Mouse (Mus musculus) liver, embryonic 11.5 days (tissue): ENCODE measurements around the gene Ipo9. TPM values are rescaled to one million over a fixed set of nuclear protein-coding genes. Genes with fewer than 3 reads are reported as not detected.

Experiments
- ATAC-seq: fragments of 200-750 bp; cut with Nextera tagmentation; replicated peaks from 2 replicates; pipeline ENCODE4 v1.8.0; 2017; ENCODE audit warnings: moderate number of reproducible peaks, mild to moderate bottlenecking, moderate TSS enrichment, moderate library complexity; ENCODE audit not compliant: low FRiP score
- DNase-seq: peaks from one replicate; pipeline ENCODE4 v3.0.0-alpha.2; 2017; ENCODE audit warnings: low spot score
- H3K27ac ChIP-seq: fragments of 300-500 bp; sonication (generic); 2 replicates; pipeline ENCODE4 v1.5.1; 2014; ENCODE audit warnings: mild to moderate bottlenecking, low read depth, low read length, control low read depth
- H3K27me3 ChIP-seq: fragments of 300-500 bp; sonication (generic); replicated peaks from 2 replicates; pipeline ENCODE4 v1.6.1; 2014; ENCODE audit warnings: low read length, mixed read lengths; ENCODE audit not compliant: control insufficient read depth, insufficient read depth
- H3K36me3 ChIP-seq: fragments of 300-500 bp; sonication (generic); 2 replicates; pipeline ENCODE4 v1.6.1; 2014; ENCODE audit warnings: mild to moderate bottlenecking, low read length, moderate library complexity, mixed read lengths; ENCODE audit not compliant: control insufficient read depth, insufficient read depth
- H3K4me1 ChIP-seq: fragments of 300-500 bp; sonication (generic); replicated peaks from 2 replicates; pipeline ENCODE4 v1.6.1; 2014; ENCODE audit warnings: low read length, mixed read lengths; ENCODE audit not compliant: control insufficient read depth, insufficient read depth
- H3K4me2 ChIP-seq: fragments of 300-500 bp; sonication (generic); 2 replicates; pipeline ENCODE4 v1.6.1; 2014; ENCODE audit warnings: mild to moderate bottlenecking, control low read depth, moderate library complexity
- H3K4me3 ChIP-seq: fragments of 300-500 bp; sonication (generic); 2 replicates; pipeline ENCODE4 v1.5.1; 2014; ENCODE audit warnings: low read depth, low read length, control low read depth
- H3K9ac ChIP-seq: fragments of 300-500 bp; sonication (generic); 2 replicates; pipeline ENCODE4 v1.6.1; 2014; ENCODE audit warnings: low read depth, low read length, control low read depth
- H3K9me3 ChIP-seq: fragments of 300-500 bp; sonication (generic); 2 replicates; pipeline ENCODE4 v1.6.1; 2016; ENCODE audit warnings: low read length, inconsistent platforms, mixed read lengths; ENCODE audit not compliant: control insufficient read depth
- WGBS: fragments of 180-500 bp; shearing (Covaris S2); extraction: QIAGEN DNeasy Blood & Tissue Kit; methylation state at CpG from one replicate; pipeline ENCODE4 v1.1.7; 2014; 5-methylcytosine and 5-hydroxymethylcytosine counted together
- polyA plus RNA-seq: library from polyadenylated mRNA; unstranded; fragments of >200 nt; fragmentation: Nextera tagmentation; extraction: Ambion mirVana; gene quantifications from 2 replicates; pipeline ENCODE4 v1.2.1, GENCODE M21; 2014

Gene Ipo9
- polyA plus RNA-seq, 1 experiment from 2014 or later: 77.0 TPM

DNA sequence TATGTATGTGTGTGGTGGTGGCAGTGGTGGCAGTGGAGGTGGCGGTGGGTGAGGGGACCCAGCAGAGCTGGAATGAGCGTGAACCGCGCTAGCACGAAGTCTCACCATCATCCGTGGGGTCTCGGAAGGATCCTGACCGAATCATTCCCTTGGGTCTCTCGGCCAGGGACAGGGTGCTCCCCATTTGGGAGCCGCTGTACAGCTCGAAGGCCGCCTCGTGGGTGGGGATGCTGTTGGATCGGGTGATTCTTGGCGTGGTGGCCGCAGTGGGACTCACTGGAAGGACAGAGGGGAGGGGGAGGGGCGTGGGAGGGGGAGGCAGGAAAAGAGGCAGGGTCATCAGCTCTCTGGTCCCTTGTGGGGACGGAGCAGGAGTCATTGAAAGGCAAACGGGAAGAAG is 35.4 kb upstream of the Ipo9 start:
- H3K4me3 ChIP-seq: no peak overlapping the region
- 91% methylated on average over 19 of the region's 19 CpGs for WGBS
- H3K4me1 ChIP-seq: 0 out of 2 replicates have a peak, but pooled peaks cover 3% of the 10 kb centered on the region
- H3K27me3 ChIP-seq: no peaks in the 10 kb centered on the region
- no peaks in the 10 kb centered on the region for H3K9me3 ChIP-seq
- DNase-seq (no peak), ATAC-seq (no peak)
- no peak overlapping the region for H3K9ac ChIP-seq
- no peak overlapping the region for H3K27ac ChIP-seq
- H3K36me3 ChIP-seq: peaks cover 12% of the 10 kb centered on the region; the same call in 1 of the 2 replicates
- H3K4me2 ChIP-seq: no peak overlapping the region

DNA sequence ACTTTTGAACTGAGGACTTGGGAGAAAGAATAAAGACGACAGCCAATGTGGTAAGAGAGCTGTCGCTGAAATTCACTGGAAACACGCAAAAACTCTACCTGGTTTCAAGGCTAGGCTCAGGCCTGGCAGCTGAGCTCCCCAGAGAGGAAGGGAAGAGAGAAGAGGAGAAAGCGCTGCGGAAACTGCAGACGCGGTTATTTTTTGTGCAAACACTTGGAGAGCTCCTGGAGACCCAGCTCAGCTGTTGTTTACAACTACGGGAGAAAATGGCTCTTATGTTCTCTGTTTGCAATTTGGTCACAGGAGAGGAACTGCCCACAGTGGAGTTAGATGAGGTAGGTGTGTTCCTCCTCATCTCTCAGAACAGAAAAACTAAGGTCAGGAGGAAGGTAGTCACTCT is 32.4 kb upstream of the Ipo9 start:
- no peaks in the 10 kb centered on the region for H3K9me3 ChIP-seq

DNA sequence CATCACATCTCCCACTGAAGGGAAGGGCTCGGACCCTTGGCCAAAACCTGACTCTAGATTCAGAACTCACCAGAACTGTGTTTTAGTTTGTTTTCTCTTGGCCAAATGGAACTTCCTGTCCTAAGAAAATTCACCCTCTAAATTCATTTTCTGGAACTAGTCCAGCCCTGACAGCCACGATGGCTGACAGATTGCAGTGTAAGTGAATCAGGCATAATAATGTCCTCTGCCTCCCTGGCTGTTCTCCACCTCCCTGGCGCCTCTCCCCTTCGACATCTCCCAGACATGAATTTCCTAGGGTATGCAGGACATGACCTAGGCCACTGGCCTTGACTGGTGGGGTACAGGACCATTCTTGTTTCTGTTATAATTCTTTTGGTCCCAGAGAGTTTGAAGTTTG is 32.0 kb upstream of the Ipo9 start:
- Histone ChIP-seq H3K27me3 (no peaks in the 10 kb centered on the region), H3K9ac (no peak overlapping the region), H3K9me3 (no peaks in the 10 kb centered on the region), H3K27ac (no peak overlapping the region), H3K4me3 (no peak overlapping the region), H3K36me3 (no peaks in the 10 kb centered on the region), H3K4me2 (no peak overlapping the region), H3K4me1 (0 out of 2 replicates have a peak, but pooled peaks cover 3% of the 10 kb centered on the region)
- ATAC-seq: no peak
- no peak for DNase-seq
- WGBS: 78% methylated on average over 4 of the region's 4 CpGs

More for the DNA sequence above, 32.4 kb upstream of the Ipo9 start:
- H3K4me3 ChIP-seq: no peak overlapping the region
- H3K9ac ChIP-seq: no peak overlapping the region
- H3K36me3 ChIP-seq: 0 out of 2 replicates have a peak, but pooled peaks cover 2% of the 10 kb centered on the region
- no peaks in the 10 kb centered on the region for H3K27me3 ChIP-seq
- no peak overlapping the region for H3K27ac ChIP-seq
- H3K4me2 ChIP-seq: no peak overlapping the region
- H3K4me1 ChIP-seq: 0 out of 2 replicates have a peak, but pooled peaks cover 3% of the 10 kb centered on the region
- no peak for DNase-seq
- WGBS: 83% methylated on average over 8 of the region's 8 CpGs
- ATAC-seq: no peak

DNA sequence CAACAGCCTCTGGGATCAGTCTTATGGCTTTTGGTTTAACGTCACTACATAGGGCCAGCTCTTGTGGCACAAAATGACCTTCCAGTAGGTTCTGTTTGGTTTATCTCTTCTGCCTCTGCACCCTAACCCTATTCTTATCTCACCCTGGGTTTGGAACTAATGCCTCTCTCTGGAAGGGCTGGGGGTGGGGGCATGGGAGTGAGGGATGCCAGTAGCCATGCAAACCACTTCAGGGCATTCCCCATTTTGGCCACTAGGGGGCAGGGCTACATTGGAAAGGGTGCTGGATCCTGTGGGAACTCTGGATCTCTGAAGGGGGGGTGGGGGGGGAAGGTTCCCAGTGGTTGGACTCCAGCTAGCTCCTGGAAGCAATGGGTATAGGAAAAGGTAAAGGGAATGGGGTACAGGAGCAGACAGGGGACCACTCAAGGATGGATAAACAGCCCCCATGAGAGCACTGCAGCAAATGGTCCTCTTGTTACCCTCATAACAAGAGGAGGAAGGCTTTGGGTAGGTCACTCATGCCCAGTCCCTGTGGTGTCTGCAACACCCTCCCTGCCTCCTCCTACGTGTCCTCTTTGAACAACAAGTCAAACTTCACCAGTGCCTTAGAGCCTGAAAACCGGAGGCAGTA is 30.9 kb upstream of the Ipo9 start:
- H3K9ac ChIP-seq: no peak overlapping the region
- H3K4me3 ChIP-seq: no peak overlapping the region
- no peak overlapping the region for H3K4me2 ChIP-seq
- H3K27me3 ChIP-seq: no peaks in the 10 kb centered on the region
- H3K27ac ChIP-seq: no peak overlapping the region
- no peaks in the 10 kb centered on the region for H3K9me3 ChIP-seq
- no peaks in the 10 kb centered on the region for H3K36me3 ChIP-seq
- 80% methylated on average over 3 of the region's 3 CpGs for WGBS
- ATAC-seq (no peak), DNase-seq (peak; percentile 63)
- no peaks in the 10 kb centered on the region for H3K4me1 ChIP-seq

DNA sequence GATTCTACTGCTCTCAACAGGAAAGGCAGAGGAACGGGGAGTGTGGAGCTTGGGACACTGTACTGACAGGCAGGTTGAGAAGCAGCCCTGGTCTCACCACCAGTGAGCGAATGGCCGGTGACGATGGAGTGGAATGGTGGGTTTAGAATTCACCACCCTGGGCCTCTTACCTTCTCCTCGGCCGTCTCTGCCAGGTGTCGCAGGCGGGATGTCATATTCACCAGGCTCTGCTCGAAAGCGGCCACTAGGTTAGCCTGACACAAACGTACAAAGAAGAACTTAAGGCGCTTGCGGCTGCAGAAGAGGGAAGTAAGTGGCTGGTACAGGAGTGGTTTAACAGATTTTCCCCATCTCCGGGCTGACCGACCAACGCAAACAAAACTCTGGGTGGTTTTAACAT is 30.2 kb upstream of the Ipo9 start:
- H3K36me3 ChIP-seq: no peaks in the 10 kb centered on the region
- no peak overlapping the region for H3K9ac ChIP-seq
- no peaks in the 10 kb centered on the region for H3K9me3 ChIP-seq
- no peak overlapping the region for H3K27ac ChIP-seq
- H3K27me3 ChIP-seq: no peaks in the 10 kb centered on the region
- no peaks in the 10 kb centered on the region for H3K4me1 ChIP-seq
- no peak overlapping the region for H3K4me2 ChIP-seq
- DNase-seq: no peak
- H3K4me3 ChIP-seq: no peak overlapping the region
- no peak for ATAC-seq
- 86% methylated on average over 16 of the region's 16 CpGs for WGBS

DNA sequence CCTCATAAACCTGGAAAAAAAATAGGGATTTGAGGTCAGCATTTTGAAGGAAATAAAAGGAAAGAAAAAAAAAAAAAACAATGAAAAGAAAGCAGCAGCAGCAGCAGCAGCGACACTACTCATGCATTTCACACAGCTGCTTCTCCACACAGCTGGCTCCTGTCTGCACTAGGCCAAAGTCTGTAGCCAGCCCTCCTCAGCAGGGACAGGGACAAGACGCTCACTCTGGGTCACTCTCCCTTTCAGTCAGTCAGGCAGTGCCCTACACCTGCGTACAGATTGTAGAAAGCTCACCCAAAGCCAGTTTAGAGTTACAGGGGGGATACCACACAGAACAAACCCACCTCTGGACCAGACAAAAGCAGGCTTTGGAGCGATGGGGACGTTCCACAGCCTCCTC is 27.6 kb upstream of the Ipo9 start:
- ATAC-seq: no peak

DNA sequence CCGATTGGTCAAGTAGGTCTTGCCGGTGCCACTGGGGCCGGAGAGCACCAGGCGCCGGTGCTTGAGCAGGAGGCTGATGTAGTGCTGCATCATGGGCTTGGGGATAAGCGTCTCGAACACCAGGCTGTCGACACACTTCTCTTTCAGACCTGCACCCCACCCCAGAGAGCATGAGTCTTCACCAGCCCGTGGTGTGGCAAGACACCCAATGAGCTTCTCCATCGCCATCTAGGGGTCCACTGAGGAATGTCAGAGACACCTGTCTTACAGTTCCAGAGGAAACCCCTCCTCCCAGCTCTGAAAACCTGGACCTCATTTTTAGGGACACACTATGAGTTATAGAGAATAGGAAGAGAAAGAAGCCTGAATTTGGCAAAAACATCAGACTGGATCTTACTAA is 22.0 kb upstream of the Ipo9 start:
- Histone ChIP-seq H3K4me1 (no peaks in the 10 kb centered on the region), H3K27ac (no peak overlapping the region), H3K36me3 (peaks cover 17% of the 10 kb centered on the region), H3K4me3 (no peak overlapping the region), H3K9me3 (no peaks in the 10 kb centered on the region), H3K27me3 (no peaks in the 10 kb centered on the region), H3K4me2 (no peak overlapping the region), H3K9ac (no peak overlapping the region)
- no peak; the same call in 1 of the 2 replicates for ATAC-seq
- 66% methylated on average over 10 of the region's 10 CpGs for WGBS
- no peak for DNase-seq

More for the DNA sequence above, 27.6 kb upstream of the Ipo9 start:
- no peak for DNase-seq
- no peak overlapping the region for H3K4me3 ChIP-seq
- no peaks in the 10 kb centered on the region; the same call in 1 of the 2 replicates for H3K36me3 ChIP-seq
- H3K4me2 ChIP-seq: no peak overlapping the region
- H3K27me3 ChIP-seq: no peaks in the 10 kb centered on the region
- H3K9me3 ChIP-seq: no peaks in the 10 kb centered on the region
- WGBS: 93% methylated on average over 5 of the region's 5 CpGs
- H3K27ac ChIP-seq: no peak overlapping the region
- no peak overlapping the region for H3K9ac ChIP-seq
- no peaks in the 10 kb centered on the region for H3K4me1 ChIP-seq

DNA sequence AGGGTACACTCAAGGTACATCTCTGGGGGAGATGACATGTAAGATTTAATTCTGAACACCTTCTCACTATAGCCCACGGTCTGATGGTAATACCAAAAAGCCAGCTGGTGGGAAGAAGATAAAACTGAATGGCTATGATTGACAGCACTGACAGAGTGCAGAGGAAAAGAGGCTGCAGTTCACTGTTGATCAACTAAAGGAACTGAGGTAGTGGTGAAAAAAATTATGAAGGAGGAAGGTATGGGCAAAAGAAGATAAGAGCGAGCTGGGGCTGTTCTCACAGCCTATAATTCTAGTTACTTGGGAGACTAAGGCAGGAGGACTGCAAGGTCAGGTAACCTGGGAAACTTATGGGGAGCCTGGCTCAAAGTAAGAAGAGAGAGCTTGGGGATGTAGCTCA is 21.1 kb upstream of the Ipo9 start:
- H3K27ac ChIP-seq: no peak overlapping the region; the same call in 1 of the 2 replicates
- no peaks in the 10 kb centered on the region for H3K9me3 ChIP-seq
- H3K36me3 ChIP-seq: peaks cover 17% of the 10 kb centered on the region
- no peak for ATAC-seq
- H3K4me1 ChIP-seq: no peaks in the 10 kb centered on the region
- no peak for DNase-seq
- WGBS: 59% methylated on average over 2 of the region's 2 CpGs
- no peak overlapping the region for H3K4me2 ChIP-seq
- no peak overlapping the region for H3K4me3 ChIP-seq
- H3K9ac ChIP-seq: no peak overlapping the region
- no peaks in the 10 kb centered on the region for H3K27me3 ChIP-seq

DNA sequence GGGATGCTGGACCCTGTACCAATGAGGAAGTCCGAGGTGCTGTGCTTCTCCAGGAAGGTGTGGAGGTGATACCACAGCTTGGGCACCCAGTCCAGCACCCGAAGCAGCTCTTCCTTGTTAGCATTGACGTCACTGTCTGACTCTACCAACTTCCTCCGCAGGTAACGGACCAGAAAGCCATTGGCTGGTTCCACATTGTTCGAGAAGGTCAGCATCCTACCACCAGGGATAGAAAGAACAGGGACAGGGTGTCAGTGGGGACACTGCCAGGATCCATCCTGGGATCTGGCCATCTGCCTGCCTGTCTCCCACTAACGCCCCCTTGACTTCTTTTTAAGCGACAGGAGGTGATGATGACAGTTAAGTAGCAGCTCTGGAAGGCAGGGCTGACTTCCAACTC is 19.6 kb upstream of the Ipo9 start:
- WGBS: 84% methylated on average over 8 of the region's 8 CpGs
- Histone ChIP-seq H3K4me1 (no peaks in the 10 kb centered on the region), H3K36me3 (peaks cover 17% of the 10 kb centered on the region), H3K4me2 (no peak overlapping the region), H3K27ac (no peak overlapping the region), H3K27me3 (no peaks in the 10 kb centered on the region), H3K9ac (no peak overlapping the region), H3K9me3 (no peaks in the 10 kb centered on the region), H3K4me3 (no peak overlapping the region)
- no peak for DNase-seq
- ATAC-seq: no peak
